Mouse (Mus musculus): ENCODE results near the gene Gm20388.

- TF ChIP-seq POLR2A (IDR thresholded peaks at IDR 0.05; ENCODE audit: borderline replicate concordance, insufficient read depth, low read length) = no peak
- TF ChIP-seq CTCF (IDR thresholded peaks at IDR 0.05; ENCODE audit: borderline replicate concordance, insufficient read depth, low read depth, low read length) = no peak
These were observed 1403.4 kb downstream of the Gm20388 start for GRCm38 (mm10) chr8:121314036-121314435.
